Mouse (Mus musculus) activated CD4-positive, CD25-positive, alpha-beta regulatory T cell (primary cell): ENCODE measurements around the gene Svs3b. TPM values are rescaled to one million over a fixed set of nuclear protein-coding genes. Genes with fewer than 3 reads are reported as not detected.

Experiments used
- polyA plus RNA-seq, 2 experiments: library from polyadenylated mRNA; unstranded; fragments of 100-300 nt; shearing (Covaris generic); gene quantifications; one replicate each; pipeline ENCODE4 v1.2.1; 2017

The Svs3b gene
- polyA plus RNA-seq = not detected

DNA sequence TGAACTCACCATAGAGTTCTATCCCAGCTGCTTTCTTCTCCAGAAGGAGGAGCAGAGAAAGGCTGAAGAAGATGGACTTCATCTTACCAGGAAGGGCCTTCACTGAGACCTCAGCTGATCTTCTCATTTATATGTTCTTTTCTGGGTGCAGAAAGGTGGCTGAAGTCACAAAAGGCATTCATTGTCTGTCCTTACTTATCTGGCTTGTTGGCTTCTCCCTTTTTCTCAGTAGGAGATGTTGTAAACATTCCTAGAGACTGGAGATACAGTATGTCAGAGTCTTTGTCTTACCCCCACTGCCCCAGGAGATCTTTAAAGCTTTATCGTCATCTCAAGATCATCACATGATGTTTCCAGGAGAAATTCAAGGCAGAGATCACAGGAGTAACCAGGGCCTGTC lies at the start of gene Svs3b:
Gene Svs3b (minus strand): TSS at position 101 of the 400 bp plus-strand sequence.

GRCm38 (mm10) chr2:164288968-164289367 lies 32.5 kb upstream of the Svs3b start, which contains the start of gene Svs3a:
Gene Svs3a (plus strand): TSS chr2:164289268.

DNA sequence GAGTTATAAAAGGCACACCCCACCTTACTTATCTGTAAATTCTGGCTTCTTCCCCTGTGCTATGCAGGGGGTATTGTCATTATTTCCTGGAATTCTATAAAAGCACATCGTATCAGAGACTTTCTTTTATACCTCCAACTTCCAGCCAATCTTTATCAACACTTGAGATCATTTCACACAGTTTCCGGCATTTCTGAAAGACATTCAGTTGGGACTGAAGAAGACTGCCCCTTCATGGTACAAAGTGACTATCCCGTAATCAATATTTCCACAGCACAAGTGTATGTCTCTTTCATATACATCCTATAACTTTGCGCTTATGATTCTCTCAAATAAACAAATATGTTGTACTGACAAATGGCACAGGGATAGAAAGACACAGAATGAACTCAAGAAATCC lies 21.9 kb upstream of the Svs3b start, which contains the start of gene Svs4:
Gene Svs4 (minus strand): TSS at position 101 of the 400 bp plus-strand sequence.

GRCm38 (mm10) chr2:164238366-164238765 lies 18.1 kb downstream of the Svs3b start, which contains the start of gene Svs2:
Gene Svs2 (minus strand): TSS chr2:164238466.

GRCm38 (mm10) chr2:164221522-164221921 lies 34.9 kb downstream of the Svs3b start, which contains the start of gene Wfdc15b:
Gene Wfdc15b (minus strand): TSS chr2:164221660.

Other genes starting within 250 kb of the Svs3b start
- gene Pabpc1l, start 231.2 kb downstream of the Svs3b start, polyA plus RNA-seq = 1 to 10 TPM; 2.2 to 3.8 TPM
- 100 to 1,000 TPM; 186 to 204 TPM for gene Stk4, start 186.3 kb downstream of the Svs3b start, polyA plus RNA-seq
- 100 to 1,000 TPM; 109 to 134 TPM for gene Tomm34, start 185.5 kb downstream of the Svs3b start, polyA plus RNA-seq
- gene Kcns1, start 85.5 kb downstream of the Svs3b start, polyA plus RNA-seq = not detected
- gene Wfdc5, start 73.9 kb downstream of the Svs3b start, polyA plus RNA-seq = under 1 TPM in 1 of 2 experiments, not detected in 1; 0.50 TPM
- gene Wfdc12, start 66.0 kb downstream of the Svs3b start, polyA plus RNA-seq = under 1 TPM in 1 of 2 experiments, not detected in 1; 0.43 TPM
- not detected for gene Wfdc15a, start 56.5 kb downstream of the Svs3b start, polyA plus RNA-seq
- not detected for gene Wfdc15b, start 35.0 kb downstream of the Svs3b start, polyA plus RNA-seq
- gene Svs2, start 18.2 kb downstream of the Svs3b start, polyA plus RNA-seq = not detected
- not detected for gene Svs4, start 21.8 kb upstream of the Svs3b start, polyA plus RNA-seq
- gene Svs3a, start 32.6 kb upstream of the Svs3b start, polyA plus RNA-seq = not detected
- not detected for gene Svs6, start 60.1 kb upstream of the Svs3b start, polyA plus RNA-seq
- gene Svs5, start 76.1 kb upstream of the Svs3b start, polyA plus RNA-seq = not detected
- 10 to 100 TPM in 1 of 2 experiments, 1 to 10 TPM in 1; 8.3 to 12.3 TPM for gene Slpi, start 132.5 kb upstream of the Svs3b start, polyA plus RNA-seq
- not detected for gene Rbpjl, start 146.5 kb upstream of the Svs3b start, polyA plus RNA-seq
- not detected for gene Matn4, start 148.5 kb upstream of the Svs3b start, polyA plus RNA-seq
- gene Sdc4, start 187.2 kb upstream of the Svs3b start, polyA plus RNA-seq = 10 to 100 TPM in 1 of 2 experiments, 1 to 10 TPM in 1; 2.1 to 10.2 TPM
- 100 to 1,000 TPM; 109 to 126 TPM for gene Sys1, start 200.3 kb upstream of the Svs3b start, polyA plus RNA-seq
- gene Gm20458, start 204.3 kb upstream of the Svs3b start, polyA plus RNA-seq = 10 to 100 TPM; 11.8 to 17.1 TPM
- under 1 TPM in 1 of 2 experiments, not detected in 1; 0.24 TPM for gene Trp53tg5, start 217.1 kb upstream of the Svs3b start, polyA plus RNA-seq
- gene Dbndd2, start 229.5 kb upstream of the Svs3b start, polyA plus RNA-seq = 1 to 10 TPM; 3.5 to 4.9 TPM
- 10 to 100 TPM; 32.7 to 39.1 TPM for gene Pigt, start 240.9 kb upstream of the Svs3b start, polyA plus RNA-seq